In genomic region chr14:25521500-25521899, GRCm38 (mm10) we compare ENCODE assay signal across 16 mouse cellular contexts.
A peak's percentile ranks its signal among the peaks of the same experiment; 100 is the strongest.
DNase-seq lines count a peak whose midpoint lies in the region; ATAC-seq and TF ChIP-seq lines count a peak whose summit lies in the region.
"Had no signal": no experiment of that assay in that cellular context is flagged by ENCODE, and none has a peak within 500 bp of the region (broad histone marks: within the 10 kb centered on the region; RNA-seq: fewer than 3 reads in every experiment).

No protein-coding gene starts in this region.

- H3K4me2 ChIP-seq in forebrain, embryonic 11.5 days (ENCODE audit: low read depth, low read length, severe bottlenecking): no peak overlapping the region
- no peak overlapping the region for H3K4me2 ChIP-seq in forebrain, embryonic 15.5 days (replicated peaks)
- no peak overlapping the region for H3K4me2 ChIP-seq in hindbrain, embryonic 13.5 days
- H3K4me2 ChIP-seq in midbrain, embryonic 14.5 days (ENCODE audit: low read length): no peak overlapping the region
- H3K4me2 ChIP-seq: neural tube, embryonic 12.5 days had no signal

- TF ChIP-seq POLR2A in liver, adult 2 months (IDR thresholded peaks at IDR 0.05; ENCODE audit: extremely low read depth, insufficient read depth, low read length): no peak

- H3K4me1 ChIP-seq in forebrain, embryonic 11.5 days (replicated peaks; ENCODE audit: control insufficient read depth, insufficient read depth, low read length): peaks cover 26% of the 10 kb centered on the region
- H3K4me1 ChIP-seq in forebrain, embryonic 15.5 days: peaks cover 42% of the 10 kb centered on the region
- H3K4me1 ChIP-seq in liver, adult 2 months (ENCODE audit: control insufficient read depth, insufficient read depth, low read length): peaks cover 61% of the 10 kb centered on the region
- H3K4me1 ChIP-seq in hindbrain, embryonic 13.5 days (replicated peaks): peaks cover 92% of the 10 kb centered on the region
- H3K4me1 ChIP-seq in midbrain, embryonic 14.5 days (ENCODE audit: control insufficient read depth, insufficient read depth, low read length): peaks cover 59% of the 10 kb centered on the region

- no peak for DNase-seq in forebrain, embryonic 11.5 days (ENCODE audit: low spot score)
- DNase-seq in liver, adult 2 months (ENCODE audit: extremely low read depth, low read depth, low spot score): no peak
- DNase-seq in liver: no peak
- peak; percentile 45 for DNase-seq in midbrain, embryonic 14.5 days
- DNase-seq in left cerebral cortex, adult 9 months (ENCODE audit: low spot score in 2 of 2): no peak
- no peak for DNase-seq in ovary, postnatal 36 days (ENCODE audit: low spot score)
- DNase-seq: adrenal gland, postnatal 36 days; cerebellum, adult 9-10 months; gastrocnemius, postnatal 14 days; kidney, adult 11 months; right cerebral cortex, adult 18-20 months had no signal

- no peaks in the 10 kb centered on the region for H3K27me3 ChIP-seq in forebrain, embryonic 11.5 days (ENCODE audit: control insufficient read depth, insufficient read depth, low read length)
- no peaks in the 10 kb centered on the region for H3K27me3 ChIP-seq in forebrain, embryonic 15.5 days
- H3K27me3 ChIP-seq in liver, adult 2 months (ENCODE audit: control insufficient read depth, insufficient read depth, low read length): no peaks in the 10 kb centered on the region
- no peaks in the 10 kb centered on the region for H3K27me3 ChIP-seq in hindbrain, embryonic 13.5 days
- no peaks in the 10 kb centered on the region for H3K27me3 ChIP-seq in midbrain, embryonic 14.5 days (ENCODE audit: control insufficient read depth, insufficient read depth, low read length)
- H3K27me3 ChIP-seq: neural tube, embryonic 12.5 days had no signal

- WGBS in forebrain, embryonic 11.5 days: 55% methylated on average over 4 of the region's 4 CpGs
- 41% methylated on average over 4 of the region's 4 CpGs for WGBS in forebrain, embryonic 15.5 days
- WGBS in liver, adult 2 months: 83% methylated on average over 4 of the region's 4 CpGs
- WGBS in hindbrain, embryonic 13.5 days: 32% methylated on average over 4 of the region's 4 CpGs
- WGBS in midbrain, embryonic 14.5 days: 47% methylated on average over 4 of the region's 4 CpGs

- ATAC-seq in forebrain, embryonic 11.5 days (replicated peaks; ENCODE audit: low FRiP score): no peak
- no peak for ATAC-seq in forebrain, embryonic 15.5 days (replicated peaks)
- ATAC-seq in hindbrain, embryonic 13.5 days (ENCODE audit: low FRiP score): no peak
- ATAC-seq in midbrain, embryonic 14.5 days (ENCODE audit: low FRiP score, low TSS enrichment): no peak

- no peak overlapping the region for H3K9ac ChIP-seq in forebrain, embryonic 11.5 days (ENCODE audit: low read length)
- H3K9ac ChIP-seq in forebrain, embryonic 15.5 days (replicated peaks): no peak overlapping the region
- H3K9ac ChIP-seq in liver, adult 2 months (ENCODE audit: low read depth, low read length): no peak overlapping the region
- H3K9ac ChIP-seq in hindbrain, embryonic 13.5 days: no peak overlapping the region
- no peak overlapping the region for H3K9ac ChIP-seq in midbrain, embryonic 14.5 days (replicated peaks; ENCODE audit: low read length)
- H3K9ac ChIP-seq: neural tube, embryonic 12.5 days had no signal

- peaks cover 11% of the 10 kb centered on the region; the same call in 1 of the 2 replicates for H3K79me2 ChIP-seq in liver, adult 2 months (ENCODE audit: control insufficient read depth, insufficient read depth, low read length)

- no peak for TF ChIP-seq CTCF in liver, adult 2 months (IDR thresholded peaks at IDR 0.05; ENCODE audit: low read depth, low read length)

- no peak overlapping the region for H3K4me3 ChIP-seq in forebrain, embryonic 11.5 days (ENCODE audit: low read depth, low read length)
- no peak overlapping the region for H3K4me3 ChIP-seq in forebrain, embryonic 15.5 days
- no peak overlapping the region for H3K4me3 ChIP-seq in liver, adult 2 months (ENCODE audit: insufficient read depth, low read depth, low read length)
- H3K4me3 ChIP-seq in hindbrain, embryonic 13.5 days: no peak overlapping the region
- no peak overlapping the region for H3K4me3 ChIP-seq in midbrain, embryonic 14.5 days (replicated peaks; ENCODE audit: low read depth, low read length)
- H3K4me3 ChIP-seq: left cerebral cortex, adult 2 months; neural tube, embryonic 12.5 days had no signal

- H3K27ac ChIP-seq in forebrain, embryonic 11.5 days (ENCODE audit: low read depth, low read length): peak overlapping the region; percentile 10; the same call in 1 of the 2 replicates
- no peak overlapping the region for H3K27ac ChIP-seq in forebrain, embryonic 15.5 days (replicated peaks)
- peak overlapping the region; percentile 69 for H3K27ac ChIP-seq in liver, adult 2 months (replicated peaks; ENCODE audit: insufficient read depth, low read depth, low read length)
- peak overlapping the region; percentile 52; the same call in 1 of the 2 replicates for H3K27ac ChIP-seq in hindbrain, embryonic 13.5 days
- H3K27ac ChIP-seq in midbrain, embryonic 14.5 days (replicated peaks; ENCODE audit: low read depth, low read length): peak overlapping the region; percentile 70
- H3K27ac ChIP-seq: left cerebral cortex, adult 2 months; neural tube, embryonic 12.5 days had no signal

- H3K36me3 ChIP-seq in forebrain, embryonic 11.5 days (ENCODE audit: control insufficient read depth, insufficient read depth, low read length): no peaks in the 10 kb centered on the region; the same call in 1 of the 2 replicates
- no peaks in the 10 kb centered on the region for H3K36me3 ChIP-seq in forebrain, embryonic 15.5 days
- H3K36me3 ChIP-seq in liver, adult 2 months (ENCODE audit: control insufficient read depth, insufficient read depth, low read length): no peaks in the 10 kb centered on the region
- H3K36me3 ChIP-seq in hindbrain, embryonic 13.5 days: no peaks in the 10 kb centered on the region
- H3K36me3 ChIP-seq in midbrain, embryonic 14.5 days (ENCODE audit: control insufficient read depth, insufficient read depth, low read length): peaks cover 12% of the 10 kb centered on the region; the same call in 1 of the 2 replicates
- H3K36me3 ChIP-seq: G1E had no signal

- H3K9me3 ChIP-seq in forebrain, embryonic 11.5 days (ENCODE audit: control insufficient read depth, low read length): no peaks in the 10 kb centered on the region
- H3K9me3 ChIP-seq in forebrain, embryonic 15.5 days: no peaks in the 10 kb centered on the region
- no peaks in the 10 kb centered on the region for H3K9me3 ChIP-seq in hindbrain, embryonic 13.5 days
- no peaks in the 10 kb centered on the region for H3K9me3 ChIP-seq in midbrain, embryonic 14.5 days (ENCODE audit: control insufficient read depth, low read length)
- H3K9me3 ChIP-seq: neural tube, embryonic 12.5 days had no signal
